ENCODE assay signal across 7 mouse cellular contexts in the genomic region with DNA sequence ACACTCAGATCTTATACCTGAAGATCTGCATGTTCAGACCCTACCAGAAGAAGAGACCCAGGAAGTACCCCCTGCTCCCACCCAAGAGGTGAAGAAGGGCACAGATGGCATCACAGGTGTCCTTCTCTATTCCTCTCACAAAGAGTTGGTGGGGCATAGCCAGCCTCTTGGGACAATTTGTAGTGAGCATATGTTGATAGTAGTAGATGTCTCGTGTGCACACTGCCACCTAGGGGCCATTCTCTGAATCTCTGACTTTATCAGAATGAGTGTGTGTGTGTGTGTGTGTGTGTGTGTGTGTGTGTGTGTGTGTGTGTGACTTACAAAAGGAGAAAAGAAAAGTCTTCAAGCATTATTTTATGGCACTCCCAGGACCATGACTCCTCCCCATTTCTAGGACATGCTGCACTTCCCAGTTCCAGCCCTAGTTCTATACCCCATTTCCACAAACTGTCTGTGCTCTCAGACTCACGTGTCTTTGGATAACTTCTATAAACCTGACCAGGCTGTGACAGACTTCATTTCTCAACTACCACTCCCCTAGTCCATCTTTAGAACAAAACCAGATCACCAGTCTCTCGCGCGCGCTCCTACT. TPM values are rescaled to one million over a fixed set of nuclear protein-coding genes. Genes with fewer than 3 reads are reported as not detected.
DNase-seq lines count a peak whose midpoint lies in the region; ATAC-seq and TF ChIP-seq lines count a peak whose summit lies in the region.

No protein-coding gene starts in this region.

- no peak overlapping the region for H3K27ac ChIP-seq in forebrain, embryonic 16.5 days (ENCODE audit: low read length)
- H3K27ac ChIP-seq in hindbrain, embryonic 11.5 days (ENCODE audit: low read depth, low read length) = no peak overlapping the region
- H3K27ac ChIP-seq in lung, postnatal 0 days (ENCODE audit: low read length) = no peak overlapping the region

- DNase-seq in NIH3T3 (ENCODE audit: low read depth) = peak; percentile 84
- DNase-seq in cerebellum, adult 11 months = peak; percentile 51
- DNase-seq in hindbrain, embryonic 11.5 days (ENCODE audit: low spot score) = peak; percentile 82
- DNase-seq in layer of hippocampus, adult 9-10 months (ENCODE audit: low spot score) = peak; percentile 90
- DNase-seq in lung, postnatal 0 days (ENCODE audit: low spot score) = peak; percentile 83
- DNase-seq in retina, embryonic 14.5 days (ENCODE audit: low spot score) = peak; percentile 91

- peak; percentile 92 for TF ChIP-seq CTCF in lung, postnatal 0 days (IDR thresholded peaks at IDR 0.05)

- H3K4me3 ChIP-seq in forebrain, embryonic 16.5 days (replicated peaks; ENCODE audit: low read length) = no peak overlapping the region
- no peak overlapping the region for H3K4me3 ChIP-seq in hindbrain, embryonic 11.5 days (ENCODE audit: low read depth, low read length)
- H3K4me3 ChIP-seq in lung, postnatal 0 days (ENCODE audit: low read depth, low read length) = no peak overlapping the region

- ATAC-seq in forebrain, embryonic 16.5 days = peak; percentile 84
- ATAC-seq in hindbrain, embryonic 11.5 days (ENCODE audit: low FRiP score) = peak; percentile 77
- ATAC-seq in lung, postnatal 0 days = peak; percentile 69

- H3K36me3 ChIP-seq in forebrain, embryonic 16.5 days (ENCODE audit: control insufficient read depth, insufficient read depth) = no peaks in the 10 kb centered on the region
- H3K36me3 ChIP-seq in hindbrain, embryonic 11.5 days (ENCODE audit: control insufficient read depth, insufficient read depth, low read length) = no peaks in the 10 kb centered on the region
- H3K36me3 ChIP-seq in lung, postnatal 0 days (ENCODE audit: insufficient read depth, low read length) = no peaks in the 10 kb centered on the region

- H3K9me3 ChIP-seq in forebrain, embryonic 16.5 days (ENCODE audit: control insufficient read depth, low read length) = no peaks in the 10 kb centered on the region
- no peaks in the 10 kb centered on the region for H3K9me3 ChIP-seq in hindbrain, embryonic 11.5 days (ENCODE audit: control insufficient read depth, low read length)
- no peaks in the 10 kb centered on the region for H3K9me3 ChIP-seq in lung, postnatal 0 days (ENCODE audit: low read length)

- WGBS in forebrain, embryonic 16.5 days = 74% methylated on average over 6 of the region's 6 CpGs
- WGBS in hindbrain, embryonic 11.5 days = 73% methylated on average over 6 of the region's 6 CpGs
- 79% methylated on average over 6 of the region's 6 CpGs for WGBS in lung, postnatal 0 days

- H3K4me1 ChIP-seq in forebrain, embryonic 16.5 days (replicated peaks; ENCODE audit: control insufficient read depth, insufficient read depth, low read length) = no peaks in the 10 kb centered on the region
- no peaks in the 10 kb centered on the region for H3K4me1 ChIP-seq in hindbrain, embryonic 11.5 days (replicated peaks; ENCODE audit: control insufficient read depth, insufficient read depth, low read length)
- no peaks in the 10 kb centered on the region for H3K4me1 ChIP-seq in lung, postnatal 0 days (ENCODE audit: insufficient read depth, low read depth, low read length)

- TF ChIP-seq EP300 in lung, postnatal 0 days (IDR thresholded peaks at IDR 0.05) = 0 out of 2 replicates have a peak, but pooled peaks have one; percentile 29

- H3K4me2 ChIP-seq in forebrain, embryonic 16.5 days (ENCODE audit: low read length) = no peak overlapping the region
- H3K4me2 ChIP-seq in hindbrain, embryonic 11.5 days (replicated peaks; ENCODE audit: low read depth, low read length) = no peak overlapping the region
- no peak overlapping the region for H3K4me2 ChIP-seq in lung, postnatal 0 days (replicated peaks; ENCODE audit: low read depth, low read length)

- H3K27me3 ChIP-seq in forebrain, embryonic 16.5 days (replicated peaks; ENCODE audit: control insufficient read depth, insufficient read depth, low read length) = no peaks in the 10 kb centered on the region
- H3K27me3 ChIP-seq in hindbrain, embryonic 11.5 days (ENCODE audit: control insufficient read depth, insufficient read depth, low read length) = no peaks in the 10 kb centered on the region
- no peaks in the 10 kb centered on the region for H3K27me3 ChIP-seq in lung, postnatal 0 days (replicated peaks; ENCODE audit: insufficient read depth, low read length)

- H3K9ac ChIP-seq in forebrain, embryonic 16.5 days (replicated peaks; ENCODE audit: low read depth, low read length) = no peak overlapping the region
- H3K9ac ChIP-seq in hindbrain, embryonic 11.5 days (ENCODE audit: low read depth, low read length) = no peak overlapping the region
- H3K9ac ChIP-seq in lung, postnatal 0 days (replicated peaks; ENCODE audit: low read depth) = no peak overlapping the region

RNA-seq across cellular contexts. Expression of gene Tspan14, which starts 8.6 kb away (rescaled TPM):
- 90.0 and 102 TPM in 2 replicates for polyA plus RNA-seq in forebrain, embryonic 16.5 days (2015; fragmentation: Nextera tagmentation; extraction: Ambion mirVana)
- 96.5 and 105 TPM in 2 replicates for polyA plus RNA-seq in hindbrain, embryonic 11.5 days (2014; fragmentation: Nextera tagmentation; extraction: Ambion mirVana)
- 77.3 and 84.9 TPM in 2 replicates for polyA plus RNA-seq in lung, postnatal 0 days (2015; fragmentation: Nextera tagmentation; extraction: Ambion mirVana)

RNA-seq across cellular contexts. Expression of gene Fam213a, which starts 38.4 kb away (rescaled TPM):
- 71.5 and 85.2 TPM in 2 replicates for polyA plus RNA-seq in forebrain, embryonic 16.5 days (2015; fragmentation: Nextera tagmentation; extraction: Ambion mirVana)
- polyA plus RNA-seq in hindbrain, embryonic 11.5 days (2014; fragmentation: Nextera tagmentation; extraction: Ambion mirVana) = 54.9 and 65.8 TPM in 2 replicates
- 40.6 and 50.1 TPM in 2 replicates for polyA plus RNA-seq in lung, postnatal 0 days (2015; fragmentation: Nextera tagmentation; extraction: Ambion mirVana)
